Mouse (Mus musculus) ES-E14 (cell line): ENCODE results near the gene Fbxw5.

Experiments used
- CHD2 ChIP-seq: IDR thresholded peaks from 2 replicates; pipeline ENCODE4 v1.6.1; 2014; ENCODE audit warnings: mild to moderate bottlenecking, low read depth, low read length, inconsistent platforms
- HCFC1 ChIP-seq: IDR thresholded peaks from 2 replicates; pipeline ENCODE4 v1.6.1; 2012; ENCODE audit warnings: low read length, inconsistent platforms, borderline replicate concordance; ENCODE audit not compliant: insufficient read depth
- MAFK ChIP-seq: IDR thresholded peaks from 2 replicates; pipeline ENCODE4 v1.6.1; 2014; ENCODE audit warnings: mild to moderate bottlenecking, low read depth, low read length, inconsistent platforms; ENCODE audit not compliant: insufficient read depth
- ZC3H11A ChIP-seq: IDR thresholded peaks from 2 replicates; pipeline ENCODE4 v1.6.1; 2012; ENCODE audit warnings: low read depth, mild to moderate bottlenecking, inconsistent platforms, low read length, borderline replicate concordance
- ZNF384 ChIP-seq: IDR thresholded peaks from 2 replicates; pipeline ENCODE4 v1.6.1; 2012; ENCODE audit warnings: low read depth, low read length, inconsistent platforms

GRCm38 (mm10) chr2:25506964-25507363 is 6.4 kb downstream of the Fbxw5 start:
- no peak for TF ChIP-seq HCFC1
- no peak for TF ChIP-seq ZC3H11A
- TF ChIP-seq MAFK, result no peak
- TF ChIP-seq ZNF384, result no peak
- TF ChIP-seq CHD2, result no peak
